Mouse (Mus musculus) adrenal gland (tissue): ENCODE results near the gene Sirt5.

ENCODE experiments used
- intact Hi-C: fragments of 180-260 bp; cut with DNase I; formaldehyde crosslinking; loops from one replicate; pipeline ENCODE4 v1.15.1; 2025
- long read RNA-seq, 2 experiments: library from polyadenylated mRNA; unstranded; transcript quantifications; one replicate each; pipeline ENCODE4 v2.0.0; 2020; ENCODE audit warnings: borderline replicate concordance in 1 of 2; ENCODE audit not compliant: insufficient replicate concordance in 1 of 2

The Sirt5 gene
- long read RNA-seq, experiment 1, transcript Sirt5-211 (9 exons, 1,398 nt), result major isoform, 6 of 19 reads
- long read RNA-seq, experiment 1, partial matches to known transcripts, result 5 of 19 reads
- long read RNA-seq, experiment 1, other reads (novel, unspliced or antisense), result 6 of 19 reads
- long read RNA-seq, experiment 2, transcript Sirt5-211 (9 exons, 1,398 nt), result major isoform, 6 of 19 reads
- long read RNA-seq, experiment 2, partial matches to known transcripts, result 6 of 19 reads
- long read RNA-seq, experiment 2, other reads (novel, unspliced or antisense), result 6 of 19 reads

GRCm38 (mm10) chr13:43364985-43365824 lies at the start of gene Sirt5:
Sirt5 (plus strand) TSS chr13:43365496.
- intact Hi-C loops, result no loop called here

- intact Hi-C loops, result no loop called here
Measured at GRCm38 (mm10) chr13:43317411-43317810, 47.9 kb upstream of the Sirt5 start.

GRCm38 (mm10) chr13:43319396-43319795 lies 45.9 kb upstream of the Sirt5 start:
- intact Hi-C loops, result no loop called here

- intact Hi-C loops, result loop anchor here (2.0 to 5.0 kb wide), 2 partner anchors 119 to 139 kb away; no protein-coding TSS in a partner anchor
Measured at GRCm38 (mm10) chr13:43321492-43321891, 43.8 kb upstream of the Sirt5 start.

- intact Hi-C loops, result no loop called here
Measured at GRCm38 (mm10) chr13:43325427-43325826, 39.9 kb upstream of the Sirt5 start.

- intact Hi-C loops, result no loop called here
Measured at GRCm38 (mm10) chr13:43331721-43332444, 33.4 kb upstream of the Sirt5 start.

- intact Hi-C loops, result no loop called here
Measured at GRCm38 (mm10) chr13:43332591-43332990, 32.7 kb upstream of the Sirt5 start.

- intact Hi-C loops, result no loop called here
Measured at GRCm38 (mm10) chr13:43336425-43337221, 28.7 kb upstream of the Sirt5 start.

GRCm38 (mm10) chr13:43338001-43338400 lies 27.3 kb upstream of the Sirt5 start:
- intact Hi-C loops, result no loop called here

- intact Hi-C loops, result no loop called here
Measured at GRCm38 (mm10) chr13:43338632-43339031, 26.7 kb upstream of the Sirt5 start.

GRCm38 (mm10) chr13:43346825-43347224 lies 18.5 kb upstream of the Sirt5 start:
- intact Hi-C loops, result no loop called here

- intact Hi-C loops, result no loop called here
Measured at GRCm38 (mm10) chr13:43349376-43349775, 15.9 kb upstream of the Sirt5 start.

GRCm38 (mm10) chr13:43350489-43351169 lies 14.7 kb upstream of the Sirt5 start:
- intact Hi-C loops, result no loop called here

- intact Hi-C loops, result no loop called here
Measured at GRCm38 (mm10) chr13:43353356-43353755, 11.9 kb upstream of the Sirt5 start.

- intact Hi-C loops, result no loop called here
Measured at GRCm38 (mm10) chr13:43354362-43354761, 10.9 kb upstream of the Sirt5 start.

- intact Hi-C loops, result no loop called here
Measured at GRCm38 (mm10) chr13:43356346-43357125, 8.8 kb upstream of the Sirt5 start.

GRCm38 (mm10) chr13:43360534-43360933 lies 4.8 kb upstream of the Sirt5 start:
- intact Hi-C loops, result no loop called here

- intact Hi-C loops, result no loop called here
Measured at GRCm38 (mm10) chr13:43362353-43362752, 2.9 kb upstream of the Sirt5 start.

GRCm38 (mm10) chr13:43365825-43366184 lies 509 bp downstream of the Sirt5 start:
- intact Hi-C loops, result no loop called here

GRCm38 (mm10) chr13:43370063-43370462 lies 4.8 kb downstream of the Sirt5 start:
- intact Hi-C loops, result no loop called here
